Mouse (Mus musculus) embryonic fibroblast, embryonic 13.5 days (primary cell): Measurements from ENCODE around the gene Gnpat. TPM values are rescaled to one million over a fixed set of nuclear protein-coding genes. Genes with fewer than 3 reads are reported as not detected.

Source experiments
- H3K27ac ChIP-seq: 2 replicates; pipeline ENCODE4 v1.5.1; 2012; ENCODE audit warnings: low read length, control low read depth, inconsistent platforms; ENCODE audit not compliant: insufficient read depth
- H3K4me1 ChIP-seq: 2 replicates; pipeline ENCODE4 v1.6.1; 2011; ENCODE audit warnings: low read length; ENCODE audit not compliant: control insufficient read depth, insufficient read depth
- H3K4me3 ChIP-seq: 2 replicates; pipeline ENCODE4 v1.5.1; 2011; ENCODE audit warnings: mild to moderate bottlenecking, control low read depth, low read length; ENCODE audit not compliant: insufficient read depth
- CTCF ChIP-seq: IDR thresholded peaks from 2 replicates; pipeline ENCODE4 v1.5.1; 2011; ENCODE audit warnings: mild to moderate bottlenecking, control low read depth, low read length, moderate library complexity, borderline replicate concordance; ENCODE audit not compliant: insufficient read depth
- POLR2A ChIP-seq: IDR thresholded peaks from 2 replicates; pipeline ENCODE4 v1.6.1; 2011; ENCODE audit warnings: low read depth, mild to moderate bottlenecking, control low read depth, low read length, moderate library complexity
- polyA plus RNA-seq: library from polyadenylated mRNA; stranded (reverse); fragments of >200 nt; gene quantifications from 2 replicates; pipeline ENCODE4 v1.2.4, GENCODE M21; 2011; ENCODE audit warnings: low read depth; ENCODE audit not compliant: missing spikeins, insufficient read length

The Gnpat gene
- polyA plus RNA-seq, 1 experiment = 62.2 TPM

DNA sequence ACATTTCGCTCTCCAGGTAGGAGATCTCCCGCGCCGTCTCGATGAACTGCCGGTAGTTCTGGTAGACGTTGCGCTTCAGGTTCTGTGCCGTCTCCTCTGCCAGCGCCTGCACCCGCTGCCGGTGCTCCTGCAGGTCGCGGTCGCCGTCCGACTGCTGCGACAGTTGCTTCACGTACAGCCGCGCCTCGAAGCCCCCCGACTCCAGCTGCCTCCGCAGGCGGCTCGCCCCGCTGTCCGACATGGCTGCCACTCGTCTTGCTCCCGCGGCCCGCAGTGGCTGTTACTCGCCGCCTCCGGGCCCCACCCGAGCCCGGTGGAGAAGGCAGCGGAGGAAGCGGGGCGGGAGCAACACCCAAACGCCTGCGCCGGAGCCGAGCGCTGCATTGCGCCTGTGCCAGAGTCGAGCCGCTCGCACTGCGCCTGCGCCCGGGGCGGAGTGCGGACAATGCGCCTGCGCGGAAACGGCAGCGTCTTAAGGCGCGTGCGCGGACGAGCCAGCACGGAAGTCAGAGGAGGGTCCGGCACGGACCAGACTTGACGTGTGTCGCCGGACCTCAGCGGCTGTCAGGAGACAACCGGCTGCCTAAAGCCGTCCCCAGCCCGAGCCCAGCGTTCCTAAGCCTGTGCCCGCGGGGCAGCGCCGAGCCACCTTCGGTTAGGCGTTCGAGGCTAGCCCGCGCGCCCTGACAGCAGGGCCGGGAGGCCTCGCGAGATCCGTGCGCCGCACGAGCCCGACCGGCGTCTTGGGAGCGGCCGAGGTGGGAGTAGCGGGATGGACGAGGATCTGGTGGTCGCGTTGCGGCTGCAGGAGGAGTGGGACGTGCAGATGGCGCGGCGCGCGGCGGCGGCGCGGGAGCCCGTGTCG lies 34.8 kb downstream of the Gnpat start, which contains the start of the genes Exoc8 and Sprtn:
TSS of gene Exoc8 (minus strand) at position 320 of the 865 bp plus-strand sequence.
TSS of gene Sprtn (plus strand) at position 501 of the 865 bp plus-strand sequence.
- Histone ChIP-seq H3K4me1 (peaks cover 10% of the 10 kb centered on the region; the same call in 1 of the 2 replicates), H3K4me3 (peak within 1 kb of the TSS; percentile 70), H3K27ac (peak within 1 kb of the TSS; percentile 30; the same call in 1 of the 2 replicates)
- TF ChIP-seq POLR2A = peak; percentile 75
- TF ChIP-seq CTCF = no peak

DNA sequence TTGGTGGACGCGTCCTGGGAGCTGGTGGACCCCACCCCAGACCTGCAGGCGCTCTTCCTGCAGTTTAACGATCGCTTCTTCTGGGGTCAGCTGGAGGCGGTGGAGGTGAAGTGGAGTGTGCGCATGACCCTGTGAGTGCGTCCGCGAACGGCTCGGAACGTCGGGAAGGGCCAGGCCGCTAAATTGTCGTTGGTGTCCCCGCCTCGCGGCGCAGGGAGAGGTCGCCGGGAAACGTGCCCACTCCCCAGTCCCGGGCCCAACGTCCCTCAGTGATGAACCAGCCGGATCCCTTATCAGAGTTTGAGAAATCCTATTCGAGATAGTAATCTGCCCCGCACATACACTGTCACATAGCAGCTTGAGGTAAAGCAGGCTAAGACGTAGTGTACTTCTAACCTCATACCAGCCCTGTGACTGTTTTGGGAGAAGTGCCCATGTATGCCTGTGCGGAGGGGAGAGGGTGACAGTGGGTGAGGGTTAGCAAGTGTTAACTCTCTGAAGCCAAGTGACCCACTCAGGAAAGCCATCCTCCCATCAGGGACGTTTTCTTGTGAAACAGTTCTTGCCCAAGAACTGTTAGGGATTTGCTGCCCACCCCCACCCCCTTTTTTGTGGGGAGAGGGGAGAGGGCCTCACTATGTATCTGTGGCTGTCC lies 35.5 kb downstream of the Gnpat start:
- Histone ChIP-seq H3K4me1 (peaks cover 10% of the 10 kb centered on the region; the same call in 1 of the 2 replicates), H3K27ac (peak overlapping the region; percentile 23; the same call in 1 of the 2 replicates), H3K4me3 (peak overlapping the region; percentile 62)
- TF ChIP-seq POLR2A = no peak
- no peak for TF ChIP-seq CTCF

DNA sequence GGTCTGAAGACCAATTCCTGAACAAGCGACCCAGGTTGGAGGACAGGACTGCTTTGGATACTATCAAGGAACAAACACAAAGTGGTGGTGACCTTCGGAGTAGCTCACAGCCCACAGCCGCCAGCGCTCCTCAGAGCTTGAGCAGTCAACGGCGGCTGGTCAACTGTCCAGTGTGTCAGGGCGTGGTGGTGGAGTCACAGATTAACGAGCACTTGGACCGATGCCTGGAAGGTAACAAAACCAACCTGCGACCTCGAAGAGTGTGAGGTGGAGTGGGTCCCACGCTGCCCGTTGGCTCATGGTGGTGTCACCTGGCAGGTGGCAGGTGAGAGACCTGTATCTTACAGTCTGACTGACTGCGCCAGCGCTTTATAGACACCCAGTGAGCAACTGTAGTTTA lies 40.4 kb downstream of the Gnpat start:
- Histone ChIP-seq H3K4me3 (no peak overlapping the region), H3K4me1 (peaks cover 4% of the 10 kb centered on the region; the same call in 1 of the 2 replicates), H3K27ac (no peak overlapping the region)
- no peak for TF ChIP-seq CTCF
- no peak for TF ChIP-seq POLR2A

DNA sequence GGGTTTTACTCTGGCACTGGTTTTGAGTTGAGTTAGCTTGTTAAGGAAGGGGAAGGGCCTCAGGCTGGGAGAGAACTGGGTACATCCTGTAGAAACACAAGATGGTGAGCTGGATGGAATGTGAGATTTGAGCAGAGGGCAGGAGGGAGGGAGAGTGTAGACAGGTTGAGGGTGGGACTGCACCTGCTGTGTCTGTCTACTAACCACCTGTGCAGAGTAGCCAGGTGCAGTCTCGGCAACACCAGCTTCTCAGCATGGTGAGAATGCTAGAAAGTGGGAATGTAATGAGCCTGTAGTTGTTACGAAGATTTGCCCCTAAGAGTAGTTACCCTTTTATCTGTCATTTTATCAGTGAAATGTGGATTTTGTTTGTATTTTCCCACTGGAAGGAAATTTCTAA lies 42.6 kb downstream of the Gnpat start:
- H3K27ac ChIP-seq = no peak overlapping the region
- peaks cover 4% of the 10 kb centered on the region; the same call in 1 of the 2 replicates for H3K4me1 ChIP-seq
- no peak for TF ChIP-seq POLR2A
- TF ChIP-seq CTCF = no peak
- H3K4me3 ChIP-seq = no peak overlapping the region

DNA sequence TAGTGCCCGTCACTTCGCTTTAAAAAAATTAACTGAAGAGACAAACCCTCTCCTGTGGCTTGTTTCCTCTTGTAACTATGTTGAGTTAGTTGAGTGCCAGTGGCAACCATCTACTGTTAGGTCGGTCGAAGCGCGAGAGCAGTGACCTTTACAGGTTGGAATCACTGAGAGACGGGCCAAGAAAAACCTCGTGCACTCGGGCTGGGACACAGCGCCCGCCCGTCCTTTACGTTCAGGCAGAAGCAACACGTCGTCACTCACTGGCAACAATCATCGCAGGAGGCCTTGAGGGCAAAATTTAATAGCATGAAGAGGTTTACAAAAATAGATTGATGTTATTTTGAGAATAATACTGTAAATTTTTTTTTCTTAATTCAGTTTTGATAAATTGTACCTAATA lies 47.1 kb downstream of the Gnpat start:
- TF ChIP-seq CTCF (no peak), POLR2A (no peak)
- no peaks in the 10 kb centered on the region for H3K4me1 ChIP-seq
- H3K4me3 ChIP-seq = no peak overlapping the region
- H3K27ac ChIP-seq = no peak overlapping the region

DNA sequence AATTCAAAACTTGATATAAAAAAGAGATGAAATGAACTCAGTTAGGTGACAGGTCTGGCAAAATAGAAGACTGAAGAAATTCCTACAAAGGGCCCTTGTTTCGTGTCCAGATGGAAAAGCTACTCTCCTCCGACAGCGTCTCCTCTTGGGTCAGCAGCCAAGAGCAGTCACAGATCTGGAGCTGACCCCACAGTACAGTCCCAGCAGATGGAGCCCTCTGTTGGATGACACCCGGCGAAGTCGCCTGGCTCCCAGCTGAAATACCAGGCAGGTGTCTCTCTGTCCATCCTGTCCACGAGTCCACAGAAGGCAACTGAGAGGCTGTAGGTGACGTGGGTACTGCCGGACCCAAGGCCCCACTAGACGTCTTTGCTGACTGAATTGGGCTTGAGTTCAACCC lies 47.5 kb downstream of the Gnpat start:
- TF ChIP-seq POLR2A (no peak), CTCF (0 out of 2 replicates have a peak, but pooled peaks have one; percentile 2)
- H3K4me3 ChIP-seq = no peak overlapping the region
- no peak overlapping the region for H3K27ac ChIP-seq
- no peaks in the 10 kb centered on the region for H3K4me1 ChIP-seq

DNA sequence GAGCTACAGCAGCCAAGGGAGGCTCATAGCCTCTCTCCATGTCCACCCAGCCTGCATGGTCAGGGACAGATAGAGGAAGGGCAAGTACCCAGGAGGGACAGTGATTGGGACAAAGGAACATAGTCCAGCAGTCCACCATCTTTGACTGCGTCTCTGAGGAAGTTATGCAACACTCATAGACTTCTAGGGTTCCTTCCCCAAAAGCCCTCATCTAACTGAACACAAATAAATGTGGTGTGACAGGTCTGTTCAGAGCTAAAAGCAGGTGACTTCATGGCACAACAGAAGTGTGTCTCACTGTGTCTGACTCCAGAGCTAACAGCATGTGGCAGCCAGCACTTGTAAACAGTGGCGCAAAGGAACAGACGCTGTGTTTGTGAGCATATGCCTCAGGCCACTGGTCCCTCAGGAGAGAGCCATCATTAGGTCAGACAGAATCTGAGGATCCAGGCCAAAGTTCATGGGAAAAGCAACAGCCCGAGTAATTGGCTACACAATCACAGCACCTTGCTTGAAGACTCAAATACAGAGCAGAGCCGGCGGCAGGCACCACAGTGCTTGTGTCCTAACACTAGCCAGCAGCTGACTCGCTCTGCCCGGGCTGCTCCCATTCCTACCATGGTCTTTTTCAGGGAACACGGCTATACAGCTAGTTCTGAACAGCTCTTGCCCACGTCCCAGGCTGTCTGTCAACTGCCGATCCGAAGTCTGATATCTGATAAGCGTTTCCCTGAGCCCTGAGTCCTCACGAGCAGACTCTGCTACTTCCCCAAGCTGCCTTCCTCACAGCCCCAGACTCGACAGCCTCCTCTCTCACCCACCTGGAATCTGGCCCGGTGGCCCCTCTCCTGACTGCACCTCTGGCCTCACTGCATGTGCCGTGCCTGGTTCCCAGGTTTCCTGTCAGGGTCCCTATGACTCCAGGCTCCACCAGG lies 49.4 kb downstream of the Gnpat start:
- no peak overlapping the region for H3K4me3 ChIP-seq
- no peaks in the 10 kb centered on the region for H3K4me1 ChIP-seq
- H3K27ac ChIP-seq = no peak overlapping the region
- TF ChIP-seq POLR2A = no peak
- no peak for TF ChIP-seq CTCF

DNA sequence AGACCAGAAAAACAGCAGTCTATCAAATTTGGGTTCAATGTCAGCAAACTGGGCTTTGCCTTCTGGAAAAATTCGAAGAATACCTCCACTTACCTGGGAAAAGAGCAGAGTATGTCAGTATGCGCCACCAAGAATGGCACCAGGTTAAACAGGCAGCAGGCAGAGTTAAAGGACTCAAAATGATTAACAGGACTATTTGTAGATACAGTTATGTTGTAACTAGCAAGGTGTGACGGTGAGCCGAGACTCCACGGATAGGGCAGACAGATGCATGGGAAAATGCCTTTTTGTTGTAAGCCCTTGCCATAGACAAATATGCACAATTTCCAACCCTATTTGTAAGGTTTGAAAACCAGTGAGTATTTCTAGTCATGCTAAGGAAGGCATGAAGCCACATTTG lies 51.2 kb downstream of the Gnpat start:
- H3K4me1 ChIP-seq = no peaks in the 10 kb centered on the region
- TF ChIP-seq POLR2A (no peak), CTCF (no peak)

More for the DNA sequence above, 51.2 kb downstream of the Gnpat start:
- Histone ChIP-seq H3K27ac (no peak overlapping the region), H3K4me3 (no peak overlapping the region)
